Mouse (Mus musculus) gastrocnemius, postnatal 4 days (tissue): ENCODE measurements at regions not wholly inside any gene's neighbourhood (a gene's known extent, or its start where the extent isn't known, plus 50 kb on each side); places are given as distances from the start of the nearest gene placed in this dataset.
A peak's percentile ranks its signal among the peaks of the same experiment; 100 is the strongest.

Experiments
- DNase-seq, 2 experiments: peaks; one replicate each; pipeline ENCODE4 v3.0.0; 2021 to 2022; ENCODE audit warnings: low spot score in 2 of 2, mixed read lengths in 2 of 2

GRCm38 (mm10) chr2:159986719-159987118 is 347.2 kb downstream of the Gm826 start:
- no peak for DNase-seq

GRCm38 (mm10) chr2:159981694-159982093 is 352.3 kb downstream of the Gm826 start:
- DNase-seq = no peak

GRCm38 (mm10) chr2:159950369-159950768 is 383.6 kb downstream of the Gm826 start:
- DNase-seq = no peak

- DNase-seq = no peak
Measured at GRCm38 (mm10) chr2:159949046-159949445, 384.9 kb downstream of the Gm826 start.

GRCm38 (mm10) chr2:159930744-159931143 is 403.2 kb downstream of the Gm826 start:
- no peak for DNase-seq

- no peak for DNase-seq
Measured at GRCm38 (mm10) chr2:159889701-159890100, 444.3 kb downstream of the Gm826 start.

- DNase-seq = no peak
Measured at GRCm38 (mm10) chr2:159884773-159885459, 449.0 kb downstream of the Gm826 start.

GRCm38 (mm10) chr2:159866981-159867380 is 467.0 kb downstream of the Gm826 start:
- DNase-seq = no peak

- no peak for DNase-seq
Measured at GRCm38 (mm10) chr2:159866391-159866790, 467.6 kb downstream of the Gm826 start.

GRCm38 (mm10) chr2:159863185-159863584 is 470.8 kb downstream of the Gm826 start:
- DNase-seq = no peak

GRCm38 (mm10) chr2:159853891-159854665 is 479.9 kb downstream of the Gm826 start:
- no peak for DNase-seq

GRCm38 (mm10) chr2:159852959-159853358 is 481.0 kb downstream of the Gm826 start:
- DNase-seq = peak in 1 of 2 experiments; percentile 19

- peak in 1 of 2 experiments; percentile 12 for DNase-seq
Measured at GRCm38 (mm10) chr2:159832488-159833113, 501.4 kb downstream of the Gm826 start.

GRCm38 (mm10) chr2:159826417-159826816 is 507.5 kb downstream of the Gm826 start:
- peak in 1 of 2 experiments; percentile 40 for DNase-seq

GRCm38 (mm10) chr2:159818556-159818955 is 515.4 kb downstream of the Gm826 start:
- DNase-seq = no peak

GRCm38 (mm10) chr2:159816344-159816743 is 517.6 kb downstream of the Gm826 start:
- DNase-seq = no peak
